Mouse (Mus musculus) kidney, postnatal 0 days (tissue): ENCODE results near the gene Ccr1l1. TPM values are rescaled to one million over a fixed set of nuclear protein-coding genes. Genes with fewer than 3 reads are reported as not detected.

Experiments used
- ATAC-seq: fragments of 200-750 bp; cut with Nextera tagmentation; replicated peaks from 2 replicates; pipeline ENCODE4 v1.8.0; 2017; ENCODE audit warnings: low read depth, moderate number of reproducible peaks, moderate TSS enrichment, moderate library complexity; ENCODE audit not compliant: low FRiP score
- DNase-seq: peaks from one replicate; pipeline ENCODE4 v3.0.0-alpha.2; 2016; ENCODE audit warnings: low spot score
- H3K27ac ChIP-seq: fragments of 300-500 bp; sonication (generic); 2 replicates; pipeline ENCODE4 v1.5.1; 2014; ENCODE audit warnings: mild to moderate bottlenecking
- H3K27me3 ChIP-seq: fragments of 300-500 bp; sonication (generic); 2 replicates; pipeline ENCODE4 v1.6.1; 2014; ENCODE audit warnings: low read length, mixed read lengths; ENCODE audit not compliant: insufficient read depth
- H3K36me3 ChIP-seq: fragments of 300-500 bp; sonication (generic); 2 replicates; pipeline ENCODE4 v1.6.1; 2014; ENCODE audit warnings: low read length, mixed read lengths; ENCODE audit not compliant: insufficient read depth
- H3K4me1 ChIP-seq: fragments of 300-500 bp; sonication (generic); replicated peaks from 2 replicates; pipeline ENCODE4 v1.6.1; 2014; ENCODE audit warnings: antibody characterized with exemption, low read length, mixed read lengths; ENCODE audit not compliant: insufficient read depth
- H3K4me2 ChIP-seq: fragments of 300-500 bp; sonication (generic); 2 replicates; pipeline ENCODE4 v1.6.1; 2014; ENCODE audit warnings: mild to moderate bottlenecking, low read length, moderate library complexity, mixed read lengths
- H3K4me3 ChIP-seq: fragments of 300-500 bp; sonication (generic); replicated peaks from 2 replicates; pipeline ENCODE4 v1.5.1; 2014; ENCODE audit warnings: low read depth, low read length
- H3K9ac ChIP-seq: fragments of 300-500 bp; sonication (generic); 2 replicates; pipeline ENCODE4 v1.6.1; 2014; ENCODE audit warnings: low read depth, low read length
- H3K9me3 ChIP-seq: fragments of 300-500 bp; sonication (generic); replicated peaks from 2 replicates; pipeline ENCODE4 v1.6.1; 2016; ENCODE audit warnings: low read length, inconsistent platforms, mixed read lengths
- CTCF ChIP-seq: IDR thresholded peaks from 2 replicates; pipeline ENCODE4 v1.5.1; 2016; ENCODE audit warnings: antibody characterized with exemption, low read depth, mild to moderate bottlenecking, moderate library complexity
- WGBS: fragments of 180-500 bp; shearing (Covaris S2); extraction: QIAGEN DNeasy Blood & Tissue Kit; methylation state at CpG from one replicate; pipeline ENCODE4 v1.1.7; 2014; 5-methylcytosine and 5-hydroxymethylcytosine counted together
- polyA plus RNA-seq: library from polyadenylated mRNA; unstranded; fragments of >200 nt; fragmentation: Nextera tagmentation; extraction: Ambion mirVana; gene quantifications from 2 replicates; pipeline ENCODE4 v1.2.1, GENCODE M21; 2015

The Ccr1l1 gene
- polyA plus RNA-seq, 1 experiment from 2014 or later = not detected

GRCm38 (mm10) chr9:123935776-123936175, 42.4 kb downstream of the Ccr1l1 start:
- Histone ChIP-seq H3K4me2 (no peak overlapping the region), H3K36me3 (no peaks in the 10 kb centered on the region), H3K4me3 (no peak overlapping the region), H3K4me1 (no peaks in the 10 kb centered on the region), H3K27me3 (no peaks in the 10 kb centered on the region), H3K9me3 (no peaks in the 10 kb centered on the region), H3K27ac (no peak overlapping the region), H3K9ac (no peak overlapping the region)
- DNase-seq (no peak), ATAC-seq (no peak)
- TF ChIP-seq CTCF = no peak
- 94% methylated on average over 5 of the region's 5 CpGs for WGBS

- WGBS = 91% methylated on average over 6 of the region's 6 CpGs
- Histone ChIP-seq H3K27me3 (no peaks in the 10 kb centered on the region), H3K9ac (no peak overlapping the region), H3K4me1 (no peaks in the 10 kb centered on the region), H3K27ac (no peak overlapping the region), H3K4me3 (no peak overlapping the region), H3K9me3 (no peaks in the 10 kb centered on the region), H3K36me3 (no peaks in the 10 kb centered on the region), H3K4me2 (no peak overlapping the region)
- no peak for DNase-seq
- ATAC-seq = no peak
- TF ChIP-seq CTCF = no peak
Measured at GRCm38 (mm10) chr9:123935346-123935745, 42.9 kb downstream of the Ccr1l1 start.

GRCm38 (mm10) chr9:123933716-123934445, 44.3 kb downstream of the Ccr1l1 start:
- Histone ChIP-seq H3K9me3 (no peaks in the 10 kb centered on the region), H3K4me1 (no peaks in the 10 kb centered on the region), H3K36me3 (no peaks in the 10 kb centered on the region), H3K9ac (no peak overlapping the region), H3K4me2 (no peak overlapping the region), H3K4me3 (no peak overlapping the region), H3K27ac (no peak overlapping the region), H3K27me3 (no peaks in the 10 kb centered on the region)
- WGBS = 92% methylated on average over 5 of the region's 5 CpGs
- DNase-seq (no peak), ATAC-seq (no peak)
- TF ChIP-seq CTCF = no peak

- H3K27ac ChIP-seq = no peak overlapping the region
- no peak for TF ChIP-seq CTCF
- ATAC-seq = no peak
- H3K9me3 ChIP-seq = no peaks in the 10 kb centered on the region
- H3K4me2 ChIP-seq = no peak overlapping the region
- no peaks in the 10 kb centered on the region for H3K36me3 ChIP-seq
- H3K4me1 ChIP-seq = no peaks in the 10 kb centered on the region; the same call in 1 of the 2 replicates
- H3K4me3 ChIP-seq = no peak overlapping the region
- 89% methylated on average over 19 of the region's 19 CpGs for WGBS
- no peak overlapping the region for H3K9ac ChIP-seq
- DNase-seq = no peak
- no peaks in the 10 kb centered on the region for H3K27me3 ChIP-seq
Measured at GRCm38 (mm10) chr9:123932911-123933675, 45.1 kb downstream of the Ccr1l1 start.

- WGBS = 69% methylated on average over 5 of the region's 6 CpGs
- Histone ChIP-seq H3K9ac (no peak overlapping the region), H3K4me1 (no peaks in the 10 kb centered on the region; the same call in 1 of the 2 replicates), H3K9me3 (no peaks in the 10 kb centered on the region), H3K27me3 (no peaks in the 10 kb centered on the region), H3K27ac (no peak overlapping the region), H3K36me3 (no peaks in the 10 kb centered on the region), H3K4me2 (no peak overlapping the region), H3K4me3 (no peak overlapping the region)
- TF ChIP-seq CTCF = no peak
- no peak for DNase-seq
- no peak for ATAC-seq
Measured at GRCm38 (mm10) chr9:123931761-123932700, 46.2 kb downstream of the Ccr1l1 start.

- Histone ChIP-seq H3K36me3 (no peaks in the 10 kb centered on the region), H3K27ac (no peak overlapping the region), H3K4me3 (no peak overlapping the region), H3K27me3 (no peaks in the 10 kb centered on the region), H3K9me3 (no peaks in the 10 kb centered on the region), H3K4me1 (no peaks in the 10 kb centered on the region; the same call in 1 of the 2 replicates), H3K4me2 (no peak overlapping the region), H3K9ac (no peak overlapping the region)
- 95% methylated on average over 3 of the region's 3 CpGs for WGBS
- no peak for TF ChIP-seq CTCF
- ATAC-seq = no peak
- DNase-seq = no peak
Measured at GRCm38 (mm10) chr9:123930926-123931325, 47.3 kb downstream of the Ccr1l1 start.
